Mouse (Mus musculus) stomach, postnatal 0 days (tissue): Measurements from ENCODE around the gene Kif1b.

Experiments used
- CTCF ChIP-seq: IDR thresholded peaks from 2 replicates; pipeline ENCODE4 v1.5.1; 2016; ENCODE audit warnings: antibody characterized with exemption, low read depth, mild to moderate bottlenecking, moderate library complexity
- EP300 ChIP-seq: optimal IDR thresholded peaks from 2 replicates; pipeline ENCODE3; 2016; ENCODE audit warnings: antibody characterized with exemption

DNA sequence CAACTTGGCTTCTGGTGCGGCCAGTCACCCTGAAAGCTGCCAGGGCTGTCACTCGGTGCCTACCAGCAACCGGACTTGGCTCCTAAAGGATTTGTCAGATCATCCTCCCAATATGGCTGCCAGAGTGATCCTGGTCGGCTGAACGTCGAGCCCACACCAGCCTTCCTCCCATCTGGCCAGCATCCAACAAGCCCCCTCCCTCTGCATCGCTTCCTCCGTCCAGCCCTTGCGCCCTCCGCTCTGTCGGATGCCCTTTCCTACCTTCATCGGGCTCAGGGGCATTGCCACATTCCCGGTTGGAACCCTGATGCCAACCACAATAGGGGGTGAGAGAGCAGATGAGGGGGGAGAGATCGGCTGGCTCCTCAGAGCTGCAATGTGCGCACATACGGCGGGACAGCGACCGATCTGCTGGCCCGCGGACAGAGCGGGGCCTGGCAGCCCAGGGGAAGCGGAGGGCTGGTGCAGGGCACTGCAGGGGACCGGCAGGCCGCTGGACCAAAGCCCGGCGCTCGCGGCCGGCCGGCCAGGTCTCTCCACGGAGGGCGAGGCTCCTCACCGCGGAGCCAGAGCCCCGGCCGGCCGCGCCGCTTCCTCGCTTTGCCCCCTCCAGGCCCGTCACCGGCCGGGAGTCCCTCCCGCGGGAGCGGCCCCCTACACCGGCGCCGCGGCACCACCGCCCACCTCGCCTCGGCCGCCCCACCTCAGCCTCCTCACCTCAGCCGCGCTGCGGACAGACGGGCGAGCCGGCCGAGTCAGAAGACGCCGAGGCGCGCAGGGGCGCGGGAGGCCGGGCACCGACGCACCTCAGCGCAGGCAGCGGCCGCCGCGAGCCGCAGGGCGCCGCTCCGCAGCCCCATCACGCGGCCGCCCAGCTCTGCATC, 539 bp downstream of the Kif1b start:
- TF ChIP-seq CTCF (no peak; the same call in 1 of the 2 replicates), EP300 (no peak)
